Mouse (Mus musculus) ZHBTc4 (cell line): ENCODE measurements at regions not wholly inside any gene's neighbourhood (a gene's known extent, or its start where the extent isn't known, plus 50 kb on each side); places are given as distances from the start of the nearest gene placed in this dataset.

ENCODE experiments used
- DNase-seq: peaks from one replicate; pipeline ENCODE4 v3.0.0-alpha.2; 2011; ENCODE audit warnings: low read depth, low spot score

DNA sequence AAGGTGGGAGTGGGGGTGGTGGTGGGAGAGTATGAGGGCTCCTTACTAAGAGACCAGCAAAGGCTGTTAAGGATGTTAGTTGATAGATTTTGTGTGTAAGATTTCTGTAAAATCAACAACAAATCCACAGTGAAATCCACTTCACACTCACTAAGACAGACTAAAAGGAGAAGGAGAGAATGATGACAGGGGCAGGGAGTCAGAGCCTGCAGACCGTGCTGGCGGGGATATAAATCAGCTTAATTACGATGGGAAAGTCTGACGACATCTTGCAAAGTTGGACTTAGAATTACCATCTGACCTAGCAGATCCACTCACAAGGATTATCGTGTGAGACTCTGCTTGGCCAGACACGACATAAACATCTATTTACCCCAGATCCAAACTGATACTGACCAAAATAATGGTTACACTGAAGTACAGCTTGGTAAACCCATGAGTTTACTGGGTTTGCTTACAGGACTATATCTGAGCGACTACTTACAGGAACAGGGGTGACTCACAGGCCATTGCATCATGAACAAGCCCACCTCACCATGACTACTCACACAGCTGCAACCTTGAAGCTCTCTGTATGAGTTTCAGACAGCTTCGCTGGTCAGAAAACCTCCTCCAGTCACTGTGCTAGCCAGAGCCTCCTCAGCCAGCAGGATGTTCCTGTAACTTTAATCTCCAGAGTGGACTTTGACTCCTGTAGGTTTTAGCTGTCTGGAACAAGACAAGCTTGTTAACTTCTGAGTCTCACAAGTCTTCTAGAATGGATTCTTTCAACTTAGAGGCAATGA lies 50.5 kb upstream of the Ednra start:
- no peak for DNase-seq

DNA sequence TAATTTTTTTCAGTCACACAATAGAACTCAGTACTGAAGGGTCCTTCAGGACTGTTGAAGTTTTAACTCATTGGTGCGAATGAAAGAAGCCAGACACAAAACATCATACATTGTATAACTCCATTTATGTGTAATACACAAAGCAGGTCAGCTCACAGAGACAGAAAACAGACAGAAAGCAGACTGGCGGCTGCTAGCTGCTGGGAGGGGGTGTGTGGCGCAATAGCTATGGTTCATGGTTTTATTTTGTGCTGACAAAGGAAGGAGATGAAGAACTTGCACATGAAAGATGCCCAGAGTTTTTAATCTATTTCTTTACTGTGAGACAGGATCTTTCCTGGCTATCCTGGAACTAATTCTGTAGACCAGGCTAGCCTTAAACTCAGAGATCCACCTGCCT lies 51.3 kb upstream of the Ednra start:
- no peak for DNase-seq

DNA sequence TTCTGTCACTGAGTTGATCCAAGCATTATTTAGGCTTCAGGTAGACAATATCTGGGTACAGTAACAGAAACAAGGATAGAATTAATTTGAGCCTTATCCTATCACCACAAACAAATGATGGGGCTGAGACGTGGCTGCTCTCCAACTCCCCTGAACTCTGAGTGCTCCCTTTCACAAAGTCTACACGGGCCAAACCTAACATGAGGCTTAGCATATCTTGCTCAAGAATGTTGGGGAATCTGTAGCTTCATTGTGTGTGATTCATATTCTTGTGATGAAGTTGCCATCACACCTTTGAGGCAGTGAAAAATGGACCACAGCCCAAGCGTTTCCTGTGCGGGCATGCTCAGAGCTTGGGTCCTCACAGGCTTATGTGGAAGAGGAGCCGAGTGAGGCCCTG lies 53.3 kb upstream of the Ednra start:
- DNase-seq: no peak

DNA sequence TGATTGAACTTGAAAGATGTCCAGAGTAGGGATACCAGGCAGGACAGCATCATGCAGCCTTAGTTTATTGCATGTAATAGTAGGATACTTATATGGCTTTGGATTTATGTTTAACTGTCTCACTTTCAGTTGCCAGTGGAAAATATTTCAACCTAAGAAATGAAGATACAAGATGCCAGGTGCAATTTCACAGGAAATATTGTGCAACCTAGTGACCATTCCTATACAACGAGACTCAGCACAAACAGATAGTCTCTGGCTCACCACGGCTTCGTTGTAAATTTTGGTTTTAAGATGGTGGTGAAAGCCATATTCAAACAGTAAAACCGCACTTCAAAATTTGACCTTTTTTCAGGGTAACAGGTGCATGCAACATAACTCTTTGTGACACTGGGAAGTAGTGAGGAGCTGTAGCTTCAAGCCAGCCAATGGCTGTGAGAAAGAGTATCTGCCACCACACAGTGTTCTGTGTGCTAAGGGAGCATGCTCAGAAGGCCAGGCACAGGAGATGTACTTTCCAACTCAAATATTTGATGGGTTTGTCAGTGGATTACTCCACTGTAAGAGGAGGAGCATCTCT lies 61.5 kb upstream of the Ednra start:
- DNase-seq: no peak

DNA sequence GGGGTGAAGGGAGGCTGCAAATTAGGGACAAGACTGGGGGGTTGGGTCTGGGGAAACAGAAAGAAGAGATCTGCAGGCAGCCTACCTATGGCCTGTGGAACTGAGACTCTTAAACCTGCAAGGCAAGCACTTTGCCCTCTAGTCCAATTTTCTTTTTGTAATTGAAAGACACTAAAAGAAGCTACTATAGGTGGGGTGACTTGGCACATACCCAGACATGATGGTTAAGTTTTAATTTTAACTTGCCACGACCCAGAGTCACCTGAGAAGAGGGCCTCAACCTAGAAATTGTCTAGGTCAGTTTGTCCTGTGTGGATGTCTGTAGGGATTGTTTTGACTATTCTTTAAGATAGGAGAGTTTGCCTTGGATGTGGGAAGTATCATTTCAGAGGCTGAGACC lies 70.6 kb upstream of the Ednra start:
- DNase-seq: no peak

DNA sequence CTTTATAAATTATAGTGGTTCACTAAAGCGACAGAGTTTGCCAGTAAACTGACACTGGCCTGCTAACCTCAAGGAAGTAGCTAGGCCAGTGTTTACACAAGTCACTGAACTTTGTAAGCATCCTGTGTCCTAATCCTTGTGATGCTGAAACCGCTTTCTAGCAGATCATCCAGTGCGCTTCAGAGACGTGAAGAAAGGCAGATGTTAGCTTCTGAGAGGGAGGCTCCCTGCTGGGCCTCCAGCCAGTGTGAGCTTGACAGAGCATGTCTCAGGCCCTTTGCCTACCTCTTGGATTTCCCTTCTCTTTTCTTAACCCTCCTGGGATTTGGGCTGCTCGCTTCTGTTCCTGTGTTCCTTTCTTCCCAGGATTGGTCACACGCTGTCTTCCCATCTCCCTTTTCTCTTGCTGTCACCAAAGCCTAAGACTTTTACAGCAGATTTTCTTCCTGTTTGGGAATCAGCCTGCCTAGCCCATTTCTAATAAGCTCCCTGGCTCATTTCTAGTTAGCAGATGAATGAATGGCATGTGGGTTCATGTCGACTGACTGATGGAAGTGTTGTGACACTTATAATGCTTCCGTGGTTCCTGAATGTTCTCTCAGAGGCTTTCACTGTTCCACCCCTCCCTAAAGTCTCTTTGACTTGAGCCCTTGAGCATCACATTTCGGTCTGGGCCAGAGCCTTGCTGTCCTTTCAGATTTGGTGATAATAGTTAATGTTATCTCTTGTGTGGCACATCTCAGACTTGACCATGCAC lies 79.1 kb upstream of the Ednra start:
- DNase-seq: no peak

DNA sequence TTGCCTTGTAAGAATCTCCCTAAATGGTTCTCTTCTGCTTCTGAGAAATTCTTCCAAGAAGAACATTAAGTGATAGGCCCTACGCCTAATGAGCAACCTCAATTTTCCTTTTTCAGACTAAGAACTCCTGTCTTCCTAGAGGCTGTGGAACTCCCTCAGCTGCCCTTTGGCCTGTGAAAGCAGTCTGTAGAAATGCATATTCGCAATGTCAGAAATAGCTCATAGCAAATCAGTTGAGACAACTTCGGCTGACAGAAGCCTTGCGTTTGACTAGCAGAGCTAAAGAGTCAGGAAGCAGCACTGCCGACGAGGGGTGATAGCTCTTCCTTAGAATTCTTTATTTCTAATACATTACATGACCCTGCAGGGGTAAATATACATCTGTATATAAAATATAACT lies 80.3 kb upstream of the Ednra start:
- DNase-seq: no peak

DNA sequence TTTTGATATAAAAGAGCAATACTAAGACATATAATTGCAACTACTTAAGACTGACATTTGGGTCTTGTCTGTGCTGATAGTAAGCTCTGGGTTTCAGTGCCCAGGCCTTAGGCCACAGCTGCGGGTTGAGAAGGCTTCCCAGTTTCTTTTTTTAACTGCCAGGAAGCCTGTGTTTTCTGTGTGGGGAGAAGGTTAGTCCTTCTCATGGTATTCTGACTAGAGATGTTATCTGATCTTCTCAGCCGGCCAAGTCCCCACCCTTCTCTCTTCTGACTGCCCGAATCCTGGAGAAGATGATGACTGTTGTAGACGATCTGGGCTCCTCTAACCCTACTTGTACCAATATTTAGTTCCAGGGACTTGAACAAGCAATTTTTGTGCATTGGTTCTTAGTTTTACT lies 80.7 kb upstream of the Ednra start:
- DNase-seq: no peak

DNA sequence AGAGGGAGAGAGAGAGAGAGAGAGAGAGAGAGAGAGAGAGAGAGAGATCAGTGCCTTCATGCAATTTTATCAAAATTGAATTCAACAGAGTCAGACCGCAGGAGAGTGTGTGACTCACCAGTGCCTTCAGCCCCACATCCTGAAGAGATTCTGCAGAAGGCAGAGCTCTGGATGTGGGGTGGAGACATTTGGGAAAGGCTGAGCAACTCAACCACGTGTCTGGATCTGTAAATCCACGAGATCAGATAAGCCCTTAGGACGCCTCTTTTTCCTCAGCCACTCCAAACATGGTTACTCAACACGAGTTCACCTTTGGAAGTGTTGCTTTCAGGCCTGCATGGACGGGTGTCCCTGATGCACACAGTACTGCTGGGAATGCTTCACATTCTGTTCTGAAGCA lies 81.4 kb upstream of the Ednra start:
- no peak for DNase-seq

DNA sequence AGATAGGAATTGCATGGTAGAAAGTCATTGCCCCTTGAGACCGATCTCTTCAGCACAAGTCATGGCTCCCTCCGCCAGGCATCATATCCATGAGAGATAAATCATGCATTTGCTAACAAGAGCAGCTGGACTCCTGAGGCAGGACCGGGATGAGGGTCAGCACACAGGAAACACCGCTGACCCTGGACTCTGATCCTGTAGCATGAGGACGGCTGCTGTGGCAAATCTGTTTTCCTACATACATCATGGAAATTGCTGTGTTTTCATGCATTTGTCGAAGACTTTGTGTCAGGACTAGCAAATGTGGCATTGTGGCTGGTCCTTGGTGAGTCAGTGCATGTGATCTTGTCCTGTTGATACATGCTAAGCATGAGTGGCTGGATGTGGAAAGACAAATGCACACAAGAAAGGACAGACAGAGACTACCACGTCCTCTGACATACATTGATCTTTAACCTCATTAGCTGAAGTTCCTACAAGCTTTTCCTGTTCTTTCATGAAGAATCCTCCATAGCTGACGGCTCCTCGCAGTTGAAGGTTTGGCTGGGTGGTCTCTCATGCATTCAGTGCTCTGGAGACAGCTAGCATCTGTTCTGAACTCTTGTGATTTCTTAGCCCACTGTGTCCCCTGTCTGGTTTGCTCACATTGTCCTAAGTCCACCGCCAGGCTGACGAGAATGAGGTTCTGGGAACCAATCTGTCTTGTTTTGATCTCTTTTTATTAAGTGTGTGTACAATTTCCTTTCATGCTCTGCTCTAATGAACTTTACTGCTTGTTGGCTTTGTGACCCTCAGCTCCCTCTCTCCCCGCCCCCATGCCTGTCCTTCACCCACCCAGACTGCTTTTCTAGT lies 90.8 kb upstream of the Ednra start:
- DNase-seq: no peak

DNA sequence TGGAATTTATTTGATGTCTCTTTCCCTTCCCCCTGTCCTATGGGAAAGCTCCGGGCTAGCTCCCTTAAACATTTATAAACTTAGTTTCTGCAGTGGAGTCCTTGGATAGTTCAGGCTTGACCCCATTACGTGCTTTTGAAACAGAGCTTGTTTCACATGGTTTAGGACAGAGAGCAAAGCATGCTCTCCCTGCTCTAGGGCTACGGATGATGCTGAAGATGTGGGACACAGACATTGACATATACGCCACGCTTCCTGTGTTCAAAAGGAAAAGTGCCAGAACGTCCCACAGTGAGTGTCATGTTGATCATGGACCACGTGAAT lies 91.3 kb upstream of the Ednra start:
- DNase-seq: no peak

DNA sequence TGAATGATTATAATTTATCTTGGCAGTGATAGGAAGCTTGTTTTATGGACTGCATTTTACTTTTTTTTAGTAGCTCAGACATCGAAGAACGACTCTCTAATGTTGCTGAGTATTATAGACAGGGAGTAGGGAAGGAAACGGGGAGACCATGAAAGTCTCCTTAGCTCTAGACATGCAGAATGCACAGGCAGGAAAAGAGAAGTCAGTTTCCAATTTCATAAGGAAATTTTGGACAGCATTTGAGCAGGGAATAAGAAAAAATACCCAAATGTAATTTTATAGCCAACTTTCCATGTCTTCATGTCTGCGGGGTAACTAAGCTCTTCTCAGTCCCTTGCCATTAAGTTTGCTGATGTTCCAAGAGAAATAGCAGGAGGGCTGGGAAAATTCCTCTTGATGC lies 92.0 kb upstream of the Ednra start:
- no peak for DNase-seq

DNA sequence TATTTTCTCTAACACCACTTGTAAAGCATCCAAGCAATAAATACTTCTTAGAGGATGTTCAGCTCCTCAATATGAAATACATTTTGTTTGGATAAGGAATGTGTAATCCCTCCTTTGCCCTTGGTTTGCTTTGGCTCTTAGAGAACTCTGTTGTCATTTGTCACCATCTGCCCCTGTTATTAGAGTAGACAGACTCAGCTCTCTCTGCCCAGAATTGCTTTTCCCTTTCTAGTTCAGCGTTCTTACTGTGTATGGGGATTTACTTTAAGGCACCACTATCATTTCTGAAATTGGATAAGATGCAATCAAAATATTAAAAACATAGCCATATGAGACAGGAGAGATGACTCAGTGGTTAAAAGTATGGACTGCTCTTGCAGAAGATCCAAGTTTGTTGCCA lies 101.5 kb upstream of the Ednra start:
- DNase-seq: no peak

DNA sequence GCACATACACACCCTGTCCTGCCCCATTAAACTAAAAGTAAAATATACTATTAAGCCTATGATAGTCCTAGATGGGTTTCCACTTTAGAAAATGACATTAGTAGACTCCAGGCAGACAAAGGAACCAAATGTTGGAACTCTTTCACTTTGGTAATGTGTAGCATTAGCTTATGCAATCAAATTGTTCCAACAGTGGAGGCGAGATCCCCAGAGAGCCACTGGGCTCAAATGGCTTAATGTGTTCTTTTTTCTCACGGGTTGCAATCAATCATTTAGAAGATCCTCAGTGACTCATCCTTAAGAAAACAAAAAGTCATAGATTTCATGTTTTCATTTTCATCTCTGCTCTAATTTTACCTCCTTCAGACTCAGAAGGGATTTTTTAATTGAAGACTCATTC lies 102.0 kb upstream of the Ednra start:
- DNase-seq: no peak

DNA sequence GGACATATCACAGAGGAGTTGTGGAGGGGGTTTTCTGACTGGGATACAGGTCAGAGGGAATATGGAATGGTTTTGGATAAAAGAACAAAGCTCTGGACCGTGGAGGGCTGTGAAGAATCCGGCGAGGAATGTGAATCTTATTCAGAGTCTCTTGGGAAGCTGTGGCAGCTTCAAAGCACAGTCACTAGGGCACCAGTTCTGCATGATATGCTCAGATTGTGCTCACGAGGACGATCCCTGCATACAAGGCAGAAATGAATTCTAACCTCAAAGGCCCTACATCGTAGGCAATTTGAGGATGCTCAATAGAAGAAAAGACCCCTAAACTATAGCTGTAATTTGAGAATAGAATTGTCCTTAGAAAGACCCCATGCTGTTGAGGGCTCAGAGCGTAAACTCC lies 103.8 kb upstream of the Ednra start:
- DNase-seq: no peak

DNA sequence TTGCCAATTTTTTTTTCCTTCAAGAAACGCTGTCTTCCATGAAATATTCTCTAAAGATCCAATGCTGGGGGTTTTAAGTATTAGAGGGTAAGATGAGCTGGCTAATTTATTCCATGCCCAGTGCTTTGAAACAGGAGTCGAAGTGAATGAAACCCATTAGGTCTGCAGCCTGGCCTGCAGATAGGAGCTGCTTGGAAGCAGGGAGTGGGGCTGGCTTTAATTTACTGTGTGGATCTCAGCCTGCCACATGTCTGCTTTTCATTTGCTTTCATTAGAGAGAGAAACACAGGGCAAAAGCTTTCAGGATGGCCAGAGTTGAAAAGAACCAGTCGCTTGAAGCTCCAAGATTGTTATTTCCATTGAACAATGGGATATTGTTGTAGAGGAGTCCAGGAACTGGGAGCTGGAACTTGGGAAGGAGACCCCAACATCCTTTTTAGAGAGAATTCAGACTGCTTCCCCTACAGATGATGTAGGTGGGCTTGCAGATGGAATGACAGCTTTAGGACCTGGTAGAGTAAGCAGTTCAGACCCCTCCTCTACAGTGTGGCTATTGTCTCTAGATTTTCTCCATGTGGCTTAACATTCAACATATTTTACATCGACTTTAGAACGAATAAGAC lies 105.0 kb upstream of the Ednra start:
- DNase-seq: no peak

DNA sequence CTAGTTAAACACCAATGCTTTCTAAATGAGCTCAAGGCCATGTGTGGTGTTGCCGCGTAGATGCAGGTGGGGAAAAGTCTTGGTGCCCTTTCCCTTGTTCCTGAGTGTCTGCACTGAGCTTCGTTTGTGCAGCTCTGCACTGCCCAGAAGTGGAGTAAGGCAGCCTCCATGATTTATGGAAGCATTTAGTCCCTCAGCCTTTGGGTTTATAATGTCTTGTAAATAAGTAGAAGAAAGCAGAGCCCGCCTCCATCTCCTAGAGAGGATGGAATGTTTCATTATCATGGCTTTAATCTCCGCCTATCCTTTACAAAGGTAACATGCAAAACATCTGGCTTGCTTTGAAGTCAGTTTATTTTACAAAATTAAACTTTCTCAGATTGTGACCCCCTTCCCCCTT lies 105.5 kb upstream of the Ednra start:
- DNase-seq: no peak

DNA sequence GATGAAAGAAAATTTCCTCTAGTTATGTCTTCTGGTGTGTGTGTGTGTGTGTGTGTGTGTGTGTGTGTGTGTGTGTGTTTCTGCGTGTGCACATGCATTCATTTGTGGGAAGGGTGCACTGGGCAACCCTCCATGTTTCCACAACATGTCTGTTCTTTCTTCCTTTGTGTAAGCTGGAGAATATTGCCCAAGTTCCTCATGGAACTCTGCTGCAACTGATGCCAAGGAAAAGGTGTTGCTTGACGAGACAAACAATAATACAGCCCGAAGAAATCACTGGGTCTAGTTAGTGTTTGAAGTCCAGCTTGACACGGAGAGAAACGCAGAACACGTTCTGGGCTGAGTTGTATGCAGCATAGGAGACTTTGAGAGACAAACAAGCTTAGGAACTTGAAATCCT lies 110.0 kb upstream of the Ednra start:
- DNase-seq: no peak

DNA sequence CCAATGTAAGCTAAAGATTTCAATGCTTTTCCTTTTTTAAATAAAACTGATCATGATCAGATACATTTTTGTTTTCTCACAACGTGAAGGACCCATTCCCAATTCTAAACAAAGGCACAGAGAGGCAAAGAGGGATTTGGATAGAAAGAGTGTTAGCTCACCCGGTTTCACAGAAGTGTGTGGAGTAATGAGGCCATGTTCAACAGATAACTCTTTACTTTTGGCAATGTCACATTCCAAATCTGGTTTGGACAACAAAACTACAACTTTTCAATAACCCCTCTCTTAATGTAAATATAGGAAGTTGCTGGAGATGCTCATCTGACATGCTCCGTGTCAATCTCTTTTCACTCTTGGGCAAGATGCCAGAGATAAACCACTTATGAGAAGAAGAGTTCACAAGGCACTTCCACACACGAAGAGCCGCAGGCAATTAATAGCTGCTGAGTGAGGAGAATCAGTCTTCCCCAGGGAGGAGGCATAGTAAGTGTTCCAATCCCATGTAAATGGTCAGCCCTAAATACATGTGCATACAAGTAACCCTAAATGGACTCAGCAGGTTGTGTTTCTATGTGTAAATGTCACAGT lies 112.7 kb upstream of the Ednra start:
- no peak for DNase-seq

DNA sequence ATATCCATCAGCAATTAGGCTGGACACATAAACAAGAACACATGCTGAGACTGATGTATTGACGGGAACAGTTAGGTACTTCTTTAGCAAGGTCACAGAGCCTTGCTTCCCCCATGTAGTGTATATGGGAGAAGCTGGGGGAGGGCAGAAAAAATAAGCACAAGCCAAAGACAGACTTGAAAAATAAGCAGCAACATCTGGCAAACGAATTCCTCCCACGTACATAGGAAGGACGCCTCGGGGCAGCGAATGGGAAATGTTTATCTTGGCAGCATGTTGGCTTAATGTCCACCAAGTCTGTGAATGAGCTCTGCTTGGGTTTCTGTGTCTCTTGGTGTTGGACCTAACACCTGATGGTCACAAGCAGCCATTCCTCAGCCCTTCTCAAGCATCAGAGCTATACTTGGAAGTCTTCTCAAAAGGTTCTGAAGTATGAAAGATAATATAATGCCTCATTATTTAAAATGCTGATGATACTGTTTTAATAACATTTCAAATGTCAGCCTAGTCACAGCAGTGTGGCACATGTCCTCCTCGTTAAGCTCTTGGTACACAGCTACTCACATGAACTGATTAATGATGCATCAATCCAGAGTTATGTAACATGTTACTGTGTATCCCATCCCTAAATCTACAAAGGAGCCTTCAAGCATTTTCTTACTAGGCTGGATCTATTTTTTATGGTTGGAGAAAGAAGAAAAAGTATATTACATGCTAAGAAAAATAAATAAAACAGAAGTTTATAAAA lies 118.3 kb upstream of the Ednra start:
- DNase-seq: no peak

DNA sequence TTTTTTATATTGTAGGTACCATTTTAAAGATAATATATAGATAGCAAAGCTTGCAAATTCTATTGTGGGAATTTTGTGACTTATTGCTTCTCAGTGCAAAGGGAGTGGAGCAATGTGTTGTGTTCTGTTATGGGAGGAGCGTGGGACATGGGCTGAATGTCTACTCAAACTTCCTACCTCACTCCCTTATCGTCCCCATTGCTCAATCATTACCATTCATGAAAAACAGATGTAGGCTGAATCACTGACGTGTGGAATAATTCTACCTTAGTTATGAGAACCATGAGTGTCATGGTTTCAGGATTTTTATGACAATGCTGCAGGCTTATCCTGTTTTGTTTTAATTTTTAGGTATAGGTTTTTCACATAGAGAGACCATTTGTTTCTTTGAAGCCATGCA lies 119.0 kb upstream of the Ednra start:
- no peak for DNase-seq
